Mouse (Mus musculus) limb, embryonic 14.5 days (tissue): Measurements from ENCODE around the gene Misp. TPM values are rescaled to one million over a fixed set of nuclear protein-coding genes. Genes with fewer than 3 reads are reported as not detected.

Experiments
- ATAC-seq: fragments of 200-750 bp; cut with Nextera tagmentation; 2 replicates; pipeline ENCODE4 v1.8.0; 2017; ENCODE audit warnings: low read depth, moderate number of reproducible peaks, moderate TSS enrichment; ENCODE audit not compliant: low FRiP score
- DNase-seq: peaks from one replicate; pipeline ENCODE4 v3.0.0-alpha.2; 2015; ENCODE audit warnings: low spot score
- H3K27ac ChIP-seq: fragments of 300-500 bp; sonication (generic); replicated peaks from 2 replicates; pipeline ENCODE4 v1.5.1; 2014; ENCODE audit warnings: low read depth, mild to moderate bottlenecking, low read length, moderate library complexity, mixed read lengths
- H3K27me3 ChIP-seq: fragments of 300-500 bp; sonication (generic); 2 replicates; pipeline ENCODE4 v1.6.1; 2014; ENCODE audit warnings: low read length, mixed read lengths; ENCODE audit not compliant: control insufficient read depth, insufficient read depth
- H3K36me3 ChIP-seq: fragments of 300-500 bp; sonication (generic); 2 replicates; pipeline ENCODE4 v1.6.1; 2014; ENCODE audit warnings: mild to moderate bottlenecking, low read length, moderate library complexity, mixed read lengths; ENCODE audit not compliant: control insufficient read depth, insufficient read depth
- H3K4me1 ChIP-seq: fragments of 300-500 bp; sonication (generic); 2 replicates; pipeline ENCODE4 v1.6.1; 2014; ENCODE audit warnings: antibody characterized with exemption, low read length, mixed read lengths; ENCODE audit not compliant: control insufficient read depth, insufficient read depth
- H3K4me2 ChIP-seq: fragments of 300-500 bp; sonication (generic); replicated peaks from 2 replicates; pipeline ENCODE4 v1.6.1; 2014; ENCODE audit warnings: low read depth, mild to moderate bottlenecking, low read length, moderate library complexity; ENCODE audit not compliant: severe bottlenecking
- H3K4me3 ChIP-seq: fragments of 300-500 bp; sonication (generic); replicated peaks from 2 replicates; pipeline ENCODE4 v1.5.1; 2014; ENCODE audit warnings: low read length
- H3K9ac ChIP-seq: fragments of 300-500 bp; sonication (generic); 2 replicates; pipeline ENCODE4 v1.6.1; 2014; ENCODE audit warnings: mild to moderate bottlenecking, low read depth, low read length, moderate library complexity; ENCODE audit not compliant: severe bottlenecking
- H3K9me3 ChIP-seq: fragments of 300-500 bp; sonication (generic); 2 replicates; pipeline ENCODE4 v1.6.1; 2016; ENCODE audit warnings: low read length; ENCODE audit not compliant: control insufficient read depth
- POLR2A ChIP-seq: fragments of 200-500 bp; IDR thresholded peaks from 2 replicates; pipeline ENCODE4 v1.8.0; 2012; ENCODE audit warnings: inconsistent platforms, mild to moderate bottlenecking, moderate library complexity, borderline replicate concordance; ENCODE audit not compliant: insufficient read depth, insufficient read length; ENCODE audit errors: extremely low read depth
- WGBS: fragments of 180-500 bp; shearing (Covaris S2); extraction: QIAGEN DNeasy Blood & Tissue Kit; methylation state at CpG from one replicate; pipeline ENCODE4 v1.1.7; 2014; 5-methylcytosine and 5-hydroxymethylcytosine counted together
- polyA plus RNA-seq, 2 experiments: library from polyadenylated mRNA; depleted of rRNA in 1 of 2; stranded (reverse) in 1 of 2; unstranded in 1 of 2; fragments of >200 nt; fragmentation: Nextera tagmentation in 1 of 2; extraction: Ambion mirVana in 1 of 2; gene quantifications; 2 replicates each; pipeline versions ENCODE4 v1.2.1 to v1.2.3; 2012 to 2014

The Misp gene
- polyA plus RNA-seq, 2 experiments: 0.41 to 0.54 TPM

DNA sequence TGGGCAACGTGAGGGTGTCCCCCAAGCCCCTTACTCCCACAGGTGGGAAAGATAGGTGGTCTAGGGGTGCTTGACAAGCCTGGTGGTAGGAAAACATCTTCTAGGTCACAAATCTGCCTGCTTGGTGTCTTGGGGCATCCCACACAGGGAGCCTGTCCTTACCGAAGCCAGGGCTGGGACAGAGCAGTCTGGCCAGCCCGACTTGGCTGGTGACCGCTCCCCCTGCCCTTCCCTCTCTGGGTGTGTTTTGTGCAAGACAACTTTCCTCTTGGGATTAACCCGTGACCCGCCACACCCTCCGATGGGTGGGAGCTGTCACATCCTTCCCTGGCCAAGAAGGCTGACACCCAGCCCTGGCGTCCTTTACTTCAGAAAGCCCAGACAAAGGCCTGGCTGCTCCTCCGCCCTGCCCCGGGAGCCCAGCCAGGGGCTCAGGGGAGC is 26.3 kb upstream of the Misp start:
- peak overlapping the region; percentile 6; the same call in 1 of the 2 replicates for H3K27ac ChIP-seq
- H3K4me1 ChIP-seq: peaks cover 9% of the 10 kb centered on the region
- 11% methylated on average over 10 of the region's 10 CpGs for WGBS
- peak overlapping the region; percentile 85 for H3K9ac ChIP-seq
- DNase-seq (no peak), ATAC-seq (0 out of 2 replicates have a peak, but pooled peaks have one; percentile 21)
- H3K9me3 ChIP-seq: no peaks in the 10 kb centered on the region
- H3K36me3 ChIP-seq: peaks cover 3% of the 10 kb centered on the region; the same call in 1 of the 2 replicates
- H3K4me2 ChIP-seq: peak overlapping the region; percentile 85
- H3K27me3 ChIP-seq: no peaks in the 10 kb centered on the region
- no peak for TF ChIP-seq POLR2A
- H3K4me3 ChIP-seq: peak overlapping the region; percentile 76

DNA sequence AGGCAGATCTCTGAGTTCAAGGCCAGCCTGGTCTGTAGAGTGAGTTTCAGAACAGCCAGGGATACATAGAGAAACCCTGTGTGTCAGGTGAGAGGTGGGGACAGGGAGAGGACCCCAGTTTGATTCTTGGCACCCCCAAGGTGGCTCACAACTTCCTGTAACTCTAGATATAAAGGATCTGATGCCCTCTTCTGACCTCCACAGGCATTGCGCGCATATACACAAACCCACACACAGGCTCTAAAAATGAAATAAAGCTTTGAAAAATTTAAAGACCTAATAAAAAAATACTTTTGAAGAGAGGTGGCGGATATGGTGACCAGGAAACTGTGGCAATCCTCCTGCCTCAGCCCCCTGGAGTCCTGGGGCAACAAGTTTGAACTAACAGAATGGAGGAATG is 24.9 kb upstream of the Misp start:
- no peak for DNase-seq
- peaks cover 9% of the 10 kb centered on the region for H3K4me1 ChIP-seq
- ATAC-seq: no peak
- WGBS: 88% methylated on average over 3 of the region's 3 CpGs
- no peak overlapping the region for H3K27ac ChIP-seq
- no peak overlapping the region for H3K4me3 ChIP-seq
- H3K36me3 ChIP-seq: peaks cover 3% of the 10 kb centered on the region; the same call in 1 of the 2 replicates
- no peaks in the 10 kb centered on the region for H3K9me3 ChIP-seq
- no peak overlapping the region for H3K9ac ChIP-seq
- no peaks in the 10 kb centered on the region for H3K27me3 ChIP-seq
- TF ChIP-seq POLR2A: no peak
- H3K4me2 ChIP-seq: no peak overlapping the region

DNA sequence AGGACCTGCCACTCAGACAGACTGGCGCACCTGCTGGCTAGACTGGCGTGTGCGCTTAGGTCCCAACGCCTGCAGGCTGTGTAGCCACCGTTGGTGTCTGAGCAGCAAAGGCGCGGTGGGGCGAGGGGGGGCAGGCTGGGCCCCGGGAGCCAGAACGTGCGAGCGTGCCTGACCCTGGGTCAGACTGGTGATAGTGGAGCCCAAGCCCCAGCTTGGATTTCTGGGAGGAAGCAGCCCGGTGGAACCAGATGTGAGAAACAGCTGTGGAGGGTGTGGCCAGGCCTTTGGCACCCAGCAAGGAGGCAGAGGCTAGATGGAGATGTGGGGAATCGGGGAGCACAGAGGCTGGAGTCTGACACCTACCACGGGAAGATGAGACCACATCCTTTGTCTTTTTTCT is 23.5 kb upstream of the Misp start:
- DNase-seq (no peak), ATAC-seq (no peak)
- H3K9ac ChIP-seq: no peak overlapping the region
- H3K27me3 ChIP-seq: no peaks in the 10 kb centered on the region
- no peaks in the 10 kb centered on the region for H3K9me3 ChIP-seq
- peaks cover 14% of the 10 kb centered on the region for H3K4me1 ChIP-seq
- peaks cover 3% of the 10 kb centered on the region; the same call in 1 of the 2 replicates for H3K36me3 ChIP-seq
- TF ChIP-seq POLR2A: no peak
- no peak overlapping the region for H3K27ac ChIP-seq
- WGBS: 23% methylated on average over 15 of the region's 15 CpGs
- H3K4me3 ChIP-seq: no peak overlapping the region
- H3K4me2 ChIP-seq: no peak overlapping the region

DNA sequence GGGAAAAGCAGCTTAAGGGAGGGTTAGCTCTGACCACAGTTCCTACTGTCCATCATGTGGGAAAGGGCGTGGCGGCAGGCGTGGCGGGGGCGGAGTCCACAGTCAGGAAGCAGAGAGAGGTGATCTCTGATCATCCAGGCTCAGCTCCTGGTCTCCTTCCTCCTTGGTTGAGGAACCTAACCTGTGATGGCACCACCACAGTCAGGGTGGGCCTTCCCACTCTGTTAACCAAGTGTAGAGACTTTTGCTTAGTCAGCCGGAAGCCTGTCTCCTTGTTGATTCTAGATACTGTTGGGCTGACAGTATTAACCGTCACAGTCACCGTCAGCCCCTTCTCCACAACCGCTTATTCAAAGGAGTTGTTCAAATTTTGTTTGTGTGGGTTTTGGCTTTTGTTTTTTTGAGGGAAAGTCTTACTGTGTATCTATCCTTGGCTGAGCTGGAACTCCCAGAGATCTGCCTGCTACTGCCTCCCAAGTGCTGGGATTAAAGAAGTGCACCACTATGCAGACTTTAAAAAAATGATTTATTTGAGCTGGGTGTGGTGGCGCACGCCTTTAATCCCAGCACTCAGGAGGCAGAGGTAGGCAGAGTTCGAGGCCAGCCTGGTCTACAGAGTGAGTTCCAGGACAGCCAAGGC is 22.4 kb upstream of the Misp start:
- no peak for ATAC-seq
- 92% methylated on average over 12 of the region's 12 CpGs for WGBS
- H3K27ac ChIP-seq: no peak overlapping the region
- H3K9ac ChIP-seq: no peak overlapping the region
- H3K4me1 ChIP-seq: peaks cover 21% of the 10 kb centered on the region
- TF ChIP-seq POLR2A: no peak
- no peaks in the 10 kb centered on the region for H3K27me3 ChIP-seq
- H3K4me2 ChIP-seq: no peak overlapping the region
- peaks cover 7% of the 10 kb centered on the region; the same call in 1 of the 2 replicates for H3K36me3 ChIP-seq
- H3K4me3 ChIP-seq: no peak overlapping the region
- no peaks in the 10 kb centered on the region for H3K9me3 ChIP-seq
- DNase-seq: no peak

DNA sequence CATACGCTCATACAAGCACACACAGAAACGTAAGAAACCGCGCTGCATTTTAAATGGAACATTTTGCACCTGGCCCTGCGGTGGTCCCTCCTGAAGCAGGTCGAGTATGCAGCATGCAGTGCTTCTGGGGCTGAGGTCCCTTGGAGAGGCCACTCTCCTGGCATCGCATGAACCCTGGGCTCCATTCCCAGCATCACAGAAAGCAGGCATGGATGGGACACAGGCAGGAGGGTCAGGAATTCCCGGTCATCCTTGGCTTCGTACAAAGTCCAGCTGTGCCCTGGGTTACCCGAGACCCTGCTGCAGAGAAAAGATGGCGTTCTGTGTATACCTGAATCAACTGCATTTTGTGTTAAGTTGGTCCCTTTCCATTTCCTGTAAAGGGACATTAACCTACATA is 20.3 kb upstream of the Misp start:
- H3K4me1 ChIP-seq: peaks cover 18% of the 10 kb centered on the region
- no peak for ATAC-seq
- no peak for DNase-seq
- peaks cover 7% of the 10 kb centered on the region for H3K36me3 ChIP-seq
- 71% methylated on average over 11 of the region's 11 CpGs for WGBS
- H3K27ac ChIP-seq: no peak overlapping the region
- no peak overlapping the region for H3K9ac ChIP-seq
- H3K4me2 ChIP-seq: no peak overlapping the region
- H3K9me3 ChIP-seq: no peaks in the 10 kb centered on the region
- TF ChIP-seq POLR2A: no peak
- H3K4me3 ChIP-seq: no peak overlapping the region
- H3K27me3 ChIP-seq: no peaks in the 10 kb centered on the region
